Mouse (Mus musculus) CD4-positive helper T cell, adult 2 months (primary cell): ENCODE data around the gene Fam81b.

Experiments
- DNase-seq: peaks from one replicate; pipeline ENCODE4 v3.0.0-alpha.2; 2012; ENCODE audit warnings: low read depth, missing footprints, low spot score

Fam81b gene

DNA sequence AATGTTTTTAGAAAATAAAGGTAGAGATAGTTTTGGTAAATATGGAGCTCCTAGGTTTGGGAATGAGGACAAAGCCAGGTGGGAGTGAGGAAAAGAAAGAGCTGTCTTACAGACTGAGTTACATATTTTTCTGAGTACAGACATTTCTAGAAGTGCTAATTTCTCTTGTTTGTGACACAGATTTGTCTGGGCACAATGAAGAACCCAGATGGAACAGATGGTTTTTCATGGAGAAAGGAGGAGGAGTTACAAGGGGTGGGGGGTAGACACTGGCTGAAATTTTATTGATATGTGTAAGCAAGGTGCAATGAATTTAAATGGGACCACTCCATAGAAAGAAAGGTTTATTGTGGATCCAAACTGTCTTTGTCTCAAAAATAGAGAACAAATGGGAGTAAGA, 109.9 kb downstream of the Fam81b start:
- DNase-seq, result no peak

- no peak for DNase-seq
Measured at GRCm38 (mm10) chr13:76190273-76190672, 114.6 kb downstream of the Fam81b start.

DNA sequence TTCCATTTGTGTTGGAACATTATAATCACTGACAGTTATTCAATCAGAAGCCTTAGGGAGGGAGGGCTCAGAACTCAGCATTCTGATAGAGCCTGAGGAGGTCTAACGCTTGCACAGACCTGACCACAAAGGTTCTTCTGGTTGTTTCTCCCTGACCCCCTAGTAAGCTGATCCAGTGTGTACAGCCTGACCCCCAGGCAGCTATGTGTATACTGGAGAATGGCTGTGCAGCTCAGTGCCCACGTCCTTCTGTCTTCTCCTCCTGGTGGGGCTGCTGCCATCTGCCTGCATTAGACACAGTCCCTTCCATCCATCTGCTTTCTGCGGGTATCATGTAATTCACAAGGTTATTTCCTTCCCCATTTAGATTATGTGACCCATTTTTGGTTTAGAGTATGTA, 115.7 kb downstream of the Fam81b start:
- DNase-seq, result no peak

- no peak for DNase-seq
Measured at GRCm38 (mm10) chr13:76187651-76188050, 117.2 kb downstream of the Fam81b start.

- DNase-seq, result no peak
Measured at GRCm38 (mm10) chr13:76178700-76179099, 126.2 kb downstream of the Fam81b start.

GRCm38 (mm10) chr13:76174297-76174696, 130.6 kb downstream of the Fam81b start:
- no peak for DNase-seq

DNA sequence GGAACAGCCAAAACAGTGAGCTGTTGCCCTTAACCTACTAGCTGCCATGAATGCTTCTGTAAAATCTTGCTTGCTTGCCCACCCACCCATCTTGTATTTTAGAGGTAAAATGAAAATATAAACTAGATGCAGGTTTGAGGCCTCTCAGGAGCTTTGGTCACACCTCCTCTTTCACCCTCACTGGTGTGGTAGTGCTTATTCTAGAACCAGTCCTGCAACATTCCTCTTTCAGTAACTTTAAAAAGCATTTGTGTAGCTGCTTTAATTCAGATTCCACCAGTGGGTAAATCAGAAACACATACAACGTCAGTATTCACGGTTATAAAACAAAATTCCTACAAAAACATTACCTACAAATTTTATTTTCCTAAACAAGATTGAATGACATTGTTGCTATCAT, 144.3 kb downstream of the Fam81b start:
- DNase-seq, result no peak

DNA sequence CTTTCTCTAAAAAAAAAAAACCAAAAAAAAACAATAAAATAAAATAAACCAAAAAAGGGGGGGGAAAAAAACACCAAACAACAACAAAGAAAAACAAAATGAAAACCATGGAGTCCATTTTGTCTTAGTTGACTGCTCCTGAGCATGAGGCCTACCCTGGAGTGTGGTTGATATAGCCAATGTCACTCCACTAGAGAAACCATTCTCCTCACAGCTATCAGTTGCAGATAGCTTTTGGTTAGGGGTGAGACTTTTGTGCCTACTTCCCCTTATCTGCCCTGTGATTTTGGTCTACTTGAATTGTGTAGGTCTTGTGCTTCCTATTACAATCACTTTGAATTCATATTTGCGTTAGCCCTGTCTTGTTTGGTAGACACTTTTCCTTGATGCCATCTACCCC, 147.4 kb downstream of the Fam81b start:
- no peak for DNase-seq

- no peak for DNase-seq
Measured at GRCm38 (mm10) chr13:76157099-76157498, 147.8 kb downstream of the Fam81b start.
